Mouse (Mus musculus): ENCODE data around the gene Enthd1. TPM values are rescaled to one million over a fixed set of nuclear protein-coding genes. Genes with fewer than 3 reads are reported as not detected.

Enthd1 gene
- under 1 TPM in 1 of 26 experiments, not detected in 25; 0.21 TPM for total RNA-seq (2018; cell fraction: chromatin; rRNA removed)
- under 1 TPM in 11 of 26 experiments, not detected in 15; 0.05 to 0.17 (median 0.09) TPM for total RNA-seq (2018; cell fraction: cytosol; rRNA removed)
- total RNA-seq (2018; cell fraction: nucleus; rRNA removed): under 1 TPM in 3 of 26 experiments, not detected in 23; 0.27 to 0.36 (median 0.28) TPM
- polyA plus RNA-seq (2018): not detected in 3 replicates

- Histone ChIP-seq H3K79me2 (ENCODE audit: inconsistent target) (no peaks in the 10 kb centered on the region), H3K27ac (peak within 1 kb of the TSS; percentile 30), H3K36me3 (ENCODE audit: inconsistent target) (no peaks in the 10 kb centered on the region), H3K4me3 (ENCODE audit: inconsistent target) (no peak within 1 kb of the TSS)
- WGBS (ENCODE audit: missing documents): 90% methylated on average over 19 of the region's 19 CpGs
Measured at GRCm38 (mm10) chr15:80565106-80565665, at the start of gene Enthd1. Enthd1 (minus strand) TSS chr15:80565156.

GRCm38 (mm10) chr15:80613904-80614303 is 48.9 kb upstream of the Enthd1 start:
- Histone ChIP-seq H3K79me2 (ENCODE audit: inconsistent target) (no peaks in the 10 kb centered on the region), H3K4me3 (ENCODE audit: inconsistent target) (no peak overlapping the region), H3K36me3 (ENCODE audit: inconsistent target) (no peaks in the 10 kb centered on the region), H3K27ac (no peak overlapping the region)
- WGBS (ENCODE audit: missing documents): 50% methylated on average over 5 of the region's 5 CpGs

GRCm38 (mm10) chr15:80611478-80611877 is 46.5 kb upstream of the Enthd1 start:
- Histone ChIP-seq H3K79me2 (ENCODE audit: inconsistent target) (no peaks in the 10 kb centered on the region), H3K36me3 (ENCODE audit: inconsistent target) (no peaks in the 10 kb centered on the region), H3K4me3 (ENCODE audit: inconsistent target) (no peak overlapping the region), H3K27ac (no peak overlapping the region)
- WGBS (ENCODE audit: missing documents): 62% methylated on average over 5 of the region's 5 CpGs

- no peak overlapping the region for H3K4me3 ChIP-seq (ENCODE audit: inconsistent target)
- H3K27ac ChIP-seq: no peak overlapping the region
- H3K36me3 ChIP-seq (ENCODE audit: inconsistent target): no peaks in the 10 kb centered on the region
- 86% methylated on average over 2 of the region's 2 CpGs for WGBS (ENCODE audit: missing documents)
- no peaks in the 10 kb centered on the region for H3K79me2 ChIP-seq (ENCODE audit: inconsistent target)
Measured at GRCm38 (mm10) chr15:80610335-80610734, 45.4 kb upstream of the Enthd1 start.

- no peaks in the 10 kb centered on the region for H3K36me3 ChIP-seq (ENCODE audit: inconsistent target)
- no peak overlapping the region for H3K4me3 ChIP-seq (ENCODE audit: inconsistent target)
- H3K79me2 ChIP-seq (ENCODE audit: inconsistent target): no peaks in the 10 kb centered on the region
- H3K27ac ChIP-seq: no peak overlapping the region
- 85% methylated on average over 3 of the region's 3 CpGs for WGBS (ENCODE audit: missing documents)
Measured at GRCm38 (mm10) chr15:80607970-80608369, 43.0 kb upstream of the Enthd1 start.

GRCm38 (mm10) chr15:80604026-80604425 is 39.1 kb upstream of the Enthd1 start:
- Histone ChIP-seq H3K79me2 (ENCODE audit: inconsistent target) (no peaks in the 10 kb centered on the region), H3K27ac (no peak overlapping the region), H3K4me3 (ENCODE audit: inconsistent target) (no peak overlapping the region), H3K36me3 (ENCODE audit: inconsistent target) (no peaks in the 10 kb centered on the region)
- 92% methylated on average over 6 of the region's 6 CpGs for WGBS (ENCODE audit: missing documents)

GRCm38 (mm10) chr15:80602487-80602886 is 37.5 kb upstream of the Enthd1 start:
- Histone ChIP-seq H3K36me3 (ENCODE audit: inconsistent target) (no peaks in the 10 kb centered on the region), H3K4me3 (ENCODE audit: inconsistent target) (no peak overlapping the region), H3K79me2 (ENCODE audit: inconsistent target) (no peaks in the 10 kb centered on the region), H3K27ac (no peak overlapping the region)
- WGBS (ENCODE audit: missing documents): 88% methylated on average over 7 of the region's 7 CpGs

- H3K27ac ChIP-seq: no peak overlapping the region
Measured at GRCm38 (mm10) chr15:80601456-80601855, 36.5 kb upstream of the Enthd1 start.

GRCm38 (mm10) chr15:80599843-80600242 is 34.9 kb upstream of the Enthd1 start:
- WGBS (ENCODE audit: missing documents): 72% methylated on average over 4 of the region's 4 CpGs
- Histone ChIP-seq H3K4me3 (ENCODE audit: inconsistent target) (no peak overlapping the region), H3K27ac (no peak overlapping the region), H3K79me2 (ENCODE audit: inconsistent target) (no peaks in the 10 kb centered on the region), H3K36me3 (ENCODE audit: inconsistent target) (no peaks in the 10 kb centered on the region)

More at GRCm38 (mm10) chr15:80601456-80601855, 36.5 kb upstream of the Enthd1 start:
- 92% methylated on average over 6 of the region's 7 CpGs for WGBS (ENCODE audit: missing documents)
- Histone ChIP-seq H3K4me3 (ENCODE audit: inconsistent target) (no peak overlapping the region), H3K79me2 (ENCODE audit: inconsistent target) (no peaks in the 10 kb centered on the region), H3K36me3 (ENCODE audit: inconsistent target) (no peaks in the 10 kb centered on the region)

GRCm38 (mm10) chr15:80599213-80599750 is 34.3 kb upstream of the Enthd1 start:
- H3K79me2 ChIP-seq (ENCODE audit: inconsistent target): no peaks in the 10 kb centered on the region
- WGBS (ENCODE audit: missing documents): 14% methylated on average over 16 of the region's 16 CpGs
- no peak overlapping the region for H3K27ac ChIP-seq
- H3K36me3 ChIP-seq (ENCODE audit: inconsistent target): no peaks in the 10 kb centered on the region
- no peak overlapping the region for H3K4me3 ChIP-seq (ENCODE audit: inconsistent target)

GRCm38 (mm10) chr15:80598750-80599149 is 33.8 kb upstream of the Enthd1 start:
- Histone ChIP-seq H3K4me3 (ENCODE audit: inconsistent target) (no peak overlapping the region), H3K36me3 (ENCODE audit: inconsistent target) (no peaks in the 10 kb centered on the region), H3K27ac (no peak overlapping the region), H3K79me2 (ENCODE audit: inconsistent target) (no peaks in the 10 kb centered on the region)
- WGBS (ENCODE audit: missing documents): 85% methylated on average over 12 of the region's 12 CpGs

- Histone ChIP-seq H3K36me3 (ENCODE audit: inconsistent target) (no peaks in the 10 kb centered on the region), H3K79me2 (ENCODE audit: inconsistent target) (no peaks in the 10 kb centered on the region), H3K4me3 (ENCODE audit: inconsistent target) (no peak overlapping the region), H3K27ac (no peak overlapping the region)
- WGBS (ENCODE audit: missing documents): 74% methylated on average over 5 of the region's 5 CpGs
Measured at GRCm38 (mm10) chr15:80593877-80594276, 28.9 kb upstream of the Enthd1 start.

- Histone ChIP-seq H3K79me2 (ENCODE audit: inconsistent target) (no peaks in the 10 kb centered on the region), H3K36me3 (ENCODE audit: inconsistent target) (no peaks in the 10 kb centered on the region), H3K4me3 (ENCODE audit: inconsistent target) (no peak overlapping the region), H3K27ac (no peak overlapping the region)
- WGBS (ENCODE audit: missing documents): 80% methylated on average over 6 of the region's 6 CpGs
Measured at GRCm38 (mm10) chr15:80592737-80593136, 27.8 kb upstream of the Enthd1 start.

GRCm38 (mm10) chr15:80590641-80591040 is 25.7 kb upstream of the Enthd1 start:
- Histone ChIP-seq H3K79me2 (ENCODE audit: inconsistent target) (no peaks in the 10 kb centered on the region), H3K4me3 (ENCODE audit: inconsistent target) (no peak overlapping the region), H3K36me3 (ENCODE audit: inconsistent target) (no peaks in the 10 kb centered on the region), H3K27ac (no peak overlapping the region)
- 58% methylated on average over 5 of the region's 5 CpGs for WGBS (ENCODE audit: missing documents)

- Histone ChIP-seq H3K79me2 (ENCODE audit: inconsistent target) (no peaks in the 10 kb centered on the region), H3K4me3 (ENCODE audit: inconsistent target) (no peak overlapping the region), H3K27ac (no peak overlapping the region), H3K36me3 (ENCODE audit: inconsistent target) (no peaks in the 10 kb centered on the region)
- WGBS (ENCODE audit: missing documents): 63% methylated on average over 4 of the region's 4 CpGs
Measured at GRCm38 (mm10) chr15:80586296-80586695, 21.3 kb upstream of the Enthd1 start.
